Mouse (Mus musculus) right cerebral cortex, adult 18-20 months (tissue): ENCODE results near the gene Rtkn.

ENCODE experiments used
- DNase-seq: peaks from one replicate; pipeline ENCODE4 v3.0.0; 2022; ENCODE audit warnings: mixed read lengths

The Rtkn gene

GRCm38 (mm10) chr6:83117165-83117438 is 18.2 kb upstream of the Rtkn start:
- no peak for DNase-seq

GRCm38 (mm10) chr6:83117616-83118015 is 17.6 kb upstream of the Rtkn start:
- no peak for DNase-seq

GRCm38 (mm10) chr6:83118369-83118768 is 16.9 kb upstream of the Rtkn start:
- no peak for DNase-seq

GRCm38 (mm10) chr6:83118825-83119733 is 16.2 kb upstream of the Rtkn start:
- no peak for DNase-seq

- DNase-seq, result no peak
Measured at GRCm38 (mm10) chr6:83119734-83120051, 15.6 kb upstream of the Rtkn start.

- peak; percentile 99 for DNase-seq
Measured at GRCm38 (mm10) chr6:83120930-83121862, 14.1 kb upstream of the Rtkn start, which contains the start of gene Wbp1. Wbp1 (minus strand) TSS chr6:83121559.

- DNase-seq, result no peak
Measured at GRCm38 (mm10) chr6:83121863-83122710, 13.2 kb upstream of the Rtkn start.

- DNase-seq, result no peak
Measured at GRCm38 (mm10) chr6:83122961-83123360, 12.3 kb upstream of the Rtkn start.

GRCm38 (mm10) chr6:83124851-83125312 is 10.4 kb upstream of the Rtkn start:
- DNase-seq, result peak; percentile 90

GRCm38 (mm10) chr6:83125331-83125730 is 9.9 kb upstream of the Rtkn start, which contains the start of gene Ino80b:
Ino80b (minus strand) TSS chr6:83125431.
- DNase-seq, result no peak

GRCm38 (mm10) chr6:83127419-83127818 is 7.8 kb upstream of the Rtkn start:
- no peak for DNase-seq

GRCm38 (mm10) chr6:83131469-83132034 is 3.7 kb upstream of the Rtkn start:
- no peak for DNase-seq

GRCm38 (mm10) chr6:83132176-83132919 is 2.9 kb upstream of the Rtkn start:
- no peak for DNase-seq

GRCm38 (mm10) chr6:83134226-83134625 is 1.0 kb upstream of the Rtkn start:
- no peak for DNase-seq

- no peak for DNase-seq
Measured at GRCm38 (mm10) chr6:83135571-83136161, 403 bp downstream of the Rtkn start.

- no peak for DNase-seq
Measured at GRCm38 (mm10) chr6:83136291-83136880, 1.1 kb downstream of the Rtkn start.

- no peak for DNase-seq
Measured at GRCm38 (mm10) chr6:83136881-83137575, 1.8 kb downstream of the Rtkn start.

- peak; percentile 77 for DNase-seq
Measured at GRCm38 (mm10) chr6:83137576-83137950, 2.3 kb downstream of the Rtkn start.

GRCm38 (mm10) chr6:83138056-83138455 is 2.8 kb downstream of the Rtkn start:
- DNase-seq, result no peak

GRCm38 (mm10) chr6:83140044-83140443 is 4.8 kb downstream of the Rtkn start:
- no peak for DNase-seq
